Mouse (Mus musculus) lung, embryonic 15.5 days (tissue): Measurements from ENCODE around the gene Rgs3. TPM values are rescaled to one million over a fixed set of nuclear protein-coding genes. Genes with fewer than 3 reads are reported as not detected.

Experiments
- ATAC-seq: fragments of 200-750 bp; cut with Nextera tagmentation; 2 replicates; pipeline ENCODE4 v1.8.0; 2017; ENCODE audit warnings: moderate number of reproducible peaks, borderline replicate concordance; ENCODE audit not compliant: low FRiP score, low TSS enrichment; ENCODE audit errors: extremely low read depth
- H3K27ac ChIP-seq: fragments of 300-500 bp; sonication (generic); 2 replicates; pipeline ENCODE4 v1.5.1; 2015; ENCODE audit warnings: moderate library complexity, mild to moderate bottlenecking, inconsistent platforms
- H3K27me3 ChIP-seq: fragments of 300-500 bp; sonication (generic); 2 replicates; pipeline ENCODE4 v1.6.1; 2015; ENCODE audit warnings: inconsistent platforms
- H3K36me3 ChIP-seq: fragments of 300-500 bp; sonication (generic); 2 replicates; pipeline ENCODE4 v1.6.1; 2015; ENCODE audit warnings: inconsistent platforms
- H3K4me1 ChIP-seq: fragments of 300-500 bp; sonication (generic); 2 replicates; pipeline ENCODE4 v1.6.1; 2015; ENCODE audit warnings: inconsistent platforms
- H3K4me2 ChIP-seq: fragments of 300-500 bp; sonication (generic); 2 replicates; pipeline ENCODE4 v1.6.1; 2015; ENCODE audit warnings: inconsistent platforms, mild to moderate bottlenecking, moderate library complexity
- H3K4me3 ChIP-seq: fragments of 300-500 bp; sonication (generic); 2 replicates; pipeline ENCODE4 v1.5.1; 2015; ENCODE audit warnings: mild to moderate bottlenecking, inconsistent platforms
- H3K9ac ChIP-seq: fragments of 300-500 bp; sonication (generic); 2 replicates; pipeline ENCODE4 v1.6.1; 2015; ENCODE audit warnings: inconsistent platforms
- H3K9me3 ChIP-seq: fragments of 300-500 bp; sonication (generic); 2 replicates; pipeline ENCODE4 v1.6.1; 2016; ENCODE audit warnings: inconsistent platforms
- WGBS: fragments of 180-500 bp; shearing (Covaris S2); methylation state at CpG from one replicate; pipeline ENCODE4 v1.1.7; 2015; 5-methylcytosine and 5-hydroxymethylcytosine counted together
- polyA plus RNA-seq: library from polyadenylated mRNA; unstranded; fragments of >200 nt; fragmentation: Nextera tagmentation; extraction: Ambion mirVana; gene quantifications from 2 replicates; pipeline ENCODE4 v1.2.1, GENCODE M21; 2015

Gene Rgs3
- polyA plus RNA-seq, 1 experiment from 2014 or later = 53.5 TPM

DNA sequence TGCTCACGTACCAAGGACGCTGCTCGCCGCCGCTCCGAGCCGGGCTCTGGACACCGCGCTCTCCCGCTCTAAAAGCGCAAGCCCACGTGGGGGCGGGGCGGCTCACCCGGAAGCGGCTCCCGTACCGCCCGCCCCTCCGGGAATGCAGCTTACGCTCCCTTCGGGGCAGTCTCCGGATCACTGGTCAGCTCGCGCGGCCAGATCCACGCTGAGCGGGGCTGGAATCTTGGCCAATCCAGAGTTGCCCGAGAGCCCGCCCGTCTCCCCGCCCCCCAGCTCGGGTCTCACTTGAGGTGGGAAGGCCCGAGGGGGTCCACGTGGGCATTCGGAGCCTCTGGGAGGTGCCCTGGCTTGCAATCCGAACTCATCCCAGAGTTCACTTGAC, 39.8 kb upstream of the Rgs3 start, which contains the start of gene Alad:
Gene Alad, minus strand, starts transcription at position 70 of the 385 bp plus-strand sequence.
- Histone ChIP-seq H3K27me3 (no peaks in the 10 kb centered on the region), H3K4me2 (peak within 1 kb of the TSS; percentile 75), H3K27ac (peak within 1 kb of the TSS; percentile 89), H3K4me3 (peak within 1 kb of the TSS; percentile 75), H3K9me3 (no peaks in the 10 kb centered on the region), H3K36me3 (peaks cover 21% of the 10 kb centered on the region), H3K9ac (peak within 1 kb of the TSS; percentile 66), H3K4me1 (peaks cover 59% of the 10 kb centered on the region)
- under 1% methylated on average over 37 of the region's 37 CpGs for WGBS
- peak; percentile 85 for ATAC-seq

DNA sequence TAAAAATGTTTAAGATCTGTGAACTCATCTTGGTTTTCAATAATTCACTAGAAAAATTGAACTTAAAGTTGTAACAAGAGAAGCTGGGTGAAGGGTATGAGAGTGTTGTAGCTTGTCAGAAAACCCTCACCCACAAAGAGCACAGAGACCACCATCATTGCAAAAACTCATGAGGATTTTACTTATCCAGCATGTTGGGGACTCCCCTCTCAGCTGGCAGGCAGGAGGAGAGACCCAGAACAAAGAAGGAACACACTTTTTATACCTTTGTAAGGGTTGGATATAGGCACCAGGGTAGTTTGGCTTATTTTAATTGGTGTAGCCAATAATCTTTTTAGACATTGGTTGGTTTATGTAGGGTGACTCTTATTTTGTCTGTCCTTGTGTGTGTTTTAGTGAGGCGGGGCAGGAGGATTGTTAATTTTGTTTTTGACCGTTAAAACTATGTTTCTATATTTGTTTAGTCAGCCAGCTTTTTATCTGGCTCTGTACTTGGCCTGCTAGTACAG, 38.7 kb upstream of the Rgs3 start:
- Histone ChIP-seq H3K4me1 (peaks cover 48% of the 10 kb centered on the region), H3K4me2 (no peak overlapping the region; the same call in 1 of the 2 replicates), H3K36me3 (peaks cover 21% of the 10 kb centered on the region), H3K27me3 (no peaks in the 10 kb centered on the region), H3K9me3 (no peaks in the 10 kb centered on the region), H3K27ac (no peak overlapping the region), H3K9ac (no peak overlapping the region), H3K4me3 (no peak overlapping the region)
- 74% methylated on average over 2 of the region's 2 CpGs for WGBS
- ATAC-seq = no peak

GRCm38 (mm10) chr4:62524651-62525488, 34.8 kb upstream of the Rgs3 start, which contains the start of the genes Pole3 and 4933430I17Rik:
TSS of gene Pole3 (minus strand) at chr4:62525068.
TSS of gene 4933430I17Rik (plus strand) at chr4:62525369.
- peak; percentile 98 for ATAC-seq
- Histone ChIP-seq H3K4me2 (peak within 1 kb of the TSS; percentile 87), H3K27ac (peak within 1 kb of the TSS; percentile 98), H3K36me3 (peaks cover 21% of the 10 kb centered on the region), H3K4me1 (peaks cover 14% of the 10 kb centered on the region), H3K4me3 (peak within 1 kb of the TSS; percentile 73), H3K9ac (peak within 1 kb of the TSS; percentile 71), H3K9me3 (no peaks in the 10 kb centered on the region), H3K27me3 (no peaks in the 10 kb centered on the region)
- under 1% methylated on average over 59 of the region's 59 CpGs for WGBS

- 0% methylated on average over 10 of the region's 10 CpGs for WGBS
- no peaks in the 10 kb centered on the region for H3K9me3 ChIP-seq
- H3K4me2 ChIP-seq = peak overlapping the region; percentile 52
- H3K4me3 ChIP-seq = peak overlapping the region; percentile 73
- H3K9ac ChIP-seq = peak overlapping the region; percentile 42; the same call in 1 of the 2 replicates
- H3K27me3 ChIP-seq = no peaks in the 10 kb centered on the region
- ATAC-seq = no peak
- H3K36me3 ChIP-seq = peaks cover 21% of the 10 kb centered on the region
- peaks cover 14% of the 10 kb centered on the region for H3K4me1 ChIP-seq
- H3K27ac ChIP-seq = no peak overlapping the region
Measured at GRCm38 (mm10) chr4:62525489-62525811, 34.2 kb upstream of the Rgs3 start.

GRCm38 (mm10) chr4:62526256-62526655, 33.4 kb upstream of the Rgs3 start:
- WGBS = 55% methylated on average over 2 of the region's 2 CpGs
- Histone ChIP-seq H3K27me3 (no peaks in the 10 kb centered on the region), H3K27ac (no peak overlapping the region), H3K4me2 (no peak overlapping the region), H3K36me3 (peaks cover 21% of the 10 kb centered on the region), H3K4me3 (no peak overlapping the region), H3K4me1 (peaks cover 21% of the 10 kb centered on the region), H3K9me3 (no peaks in the 10 kb centered on the region), H3K9ac (no peak overlapping the region)
- no peak for ATAC-seq

DNA sequence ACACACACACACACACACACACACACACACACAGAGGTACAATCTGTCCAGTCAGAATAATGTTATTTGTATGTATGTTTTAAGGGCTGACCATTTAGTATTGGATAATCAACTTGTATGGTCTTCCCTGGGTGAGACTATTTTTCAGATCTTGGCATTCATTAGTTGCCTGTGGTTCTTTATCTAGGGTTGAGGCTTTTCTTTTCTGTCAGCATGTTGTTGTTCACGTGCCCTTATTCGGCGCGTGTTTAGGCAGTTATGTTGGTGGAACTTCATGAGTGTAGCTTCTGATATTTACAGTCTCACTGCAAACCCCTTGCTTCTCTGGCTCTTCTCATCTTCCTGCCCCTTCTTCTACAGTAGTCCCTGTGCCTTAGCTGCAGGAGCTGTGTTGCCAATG, 32.0 kb upstream of the Rgs3 start:
- H3K4me2 ChIP-seq = no peak overlapping the region
- H3K9me3 ChIP-seq = no peaks in the 10 kb centered on the region
- H3K9ac ChIP-seq = no peak overlapping the region
- peaks cover 21% of the 10 kb centered on the region for H3K4me1 ChIP-seq
- WGBS = 84% methylated on average over 4 of the region's 4 CpGs
- no peak overlapping the region for H3K4me3 ChIP-seq
- no peak overlapping the region for H3K27ac ChIP-seq
- H3K27me3 ChIP-seq = no peaks in the 10 kb centered on the region
- ATAC-seq = no peak
- H3K36me3 ChIP-seq = peaks cover 12% of the 10 kb centered on the region

- no peak overlapping the region for H3K4me3 ChIP-seq
- H3K27me3 ChIP-seq = no peaks in the 10 kb centered on the region
- no peaks in the 10 kb centered on the region for H3K36me3 ChIP-seq
- no peaks in the 10 kb centered on the region for H3K9me3 ChIP-seq
- no peak overlapping the region for H3K4me2 ChIP-seq
- peaks cover 7% of the 10 kb centered on the region for H3K4me1 ChIP-seq
- no peak overlapping the region for H3K27ac ChIP-seq
- H3K9ac ChIP-seq = no peak overlapping the region
- ATAC-seq = no peak
- WGBS = 77% methylated on average over 6 of the region's 6 CpGs
Measured at GRCm38 (mm10) chr4:62533729-62534128, 25.9 kb upstream of the Rgs3 start.

- 78% methylated on average over 3 of the region's 3 CpGs for WGBS
Measured at GRCm38 (mm10) chr4:62541802-62542201, 17.8 kb upstream of the Rgs3 start.

GRCm38 (mm10) chr4:62543782-62544181, 15.9 kb upstream of the Rgs3 start:
- Histone ChIP-seq H3K4me1 (no peaks in the 10 kb centered on the region), H3K4me3 (no peak overlapping the region), H3K9ac (no peak overlapping the region), H3K27ac (no peak overlapping the region), H3K4me2 (no peak overlapping the region), H3K27me3 (no peaks in the 10 kb centered on the region), H3K9me3 (no peaks in the 10 kb centered on the region), H3K36me3 (no peaks in the 10 kb centered on the region)
- 79% methylated on average over 6 of the region's 6 CpGs for WGBS
- ATAC-seq = no peak

More at GRCm38 (mm10) chr4:62541802-62542201, 17.8 kb upstream of the Rgs3 start:
- Histone ChIP-seq H3K36me3 (no peaks in the 10 kb centered on the region), H3K27ac (no peak overlapping the region), H3K27me3 (no peaks in the 10 kb centered on the region), H3K9me3 (no peaks in the 10 kb centered on the region), H3K9ac (no peak overlapping the region), H3K4me2 (no peak overlapping the region), H3K4me3 (no peak overlapping the region), H3K4me1 (no peaks in the 10 kb centered on the region)
- ATAC-seq = no peak

- Histone ChIP-seq H3K4me3 (no peak overlapping the region), H3K27me3 (no peaks in the 10 kb centered on the region), H3K4me1 (no peaks in the 10 kb centered on the region), H3K36me3 (no peaks in the 10 kb centered on the region), H3K4me2 (no peak overlapping the region), H3K27ac (no peak overlapping the region), H3K9me3 (no peaks in the 10 kb centered on the region), H3K9ac (no peak overlapping the region)
- ATAC-seq = no peak
Measured at GRCm38 (mm10) chr4:62544801-62545200, 14.8 kb upstream of the Rgs3 start.

DNA sequence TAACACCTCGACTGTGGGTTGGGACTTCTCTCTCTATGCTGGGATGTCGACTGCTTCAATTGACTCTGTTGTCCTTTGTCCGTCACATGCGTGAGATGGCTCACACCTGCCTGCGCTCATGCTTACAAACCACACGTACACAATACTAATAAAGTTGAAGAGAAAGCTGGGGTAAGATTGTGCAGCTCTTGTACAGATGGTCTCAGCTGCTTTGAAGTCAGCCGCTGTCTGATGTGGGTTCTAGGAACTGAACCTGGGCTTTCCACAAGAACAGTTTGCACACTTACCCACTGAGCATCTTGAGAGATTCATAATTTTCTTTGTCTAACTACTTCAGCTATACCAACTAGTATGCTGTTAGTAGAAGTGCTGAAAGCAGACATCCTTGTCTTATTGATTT, 7.7 kb upstream of the Rgs3 start:
- no peak overlapping the region for H3K4me2 ChIP-seq
- no peaks in the 10 kb centered on the region for H3K27me3 ChIP-seq
- whole genome bisulfite sequencing = 78% methylated on average over 7 of the region's 7 CpGs
- H3K27ac ChIP-seq = no peak overlapping the region
- ATAC-seq = no peak
- H3K36me3 ChIP-seq = no peaks in the 10 kb centered on the region
- H3K9ac ChIP-seq = no peak overlapping the region
- H3K4me1 ChIP-seq = no peaks in the 10 kb centered on the region
- H3K9me3 ChIP-seq = no peaks in the 10 kb centered on the region
- no peak overlapping the region for H3K4me3 ChIP-seq

DNA sequence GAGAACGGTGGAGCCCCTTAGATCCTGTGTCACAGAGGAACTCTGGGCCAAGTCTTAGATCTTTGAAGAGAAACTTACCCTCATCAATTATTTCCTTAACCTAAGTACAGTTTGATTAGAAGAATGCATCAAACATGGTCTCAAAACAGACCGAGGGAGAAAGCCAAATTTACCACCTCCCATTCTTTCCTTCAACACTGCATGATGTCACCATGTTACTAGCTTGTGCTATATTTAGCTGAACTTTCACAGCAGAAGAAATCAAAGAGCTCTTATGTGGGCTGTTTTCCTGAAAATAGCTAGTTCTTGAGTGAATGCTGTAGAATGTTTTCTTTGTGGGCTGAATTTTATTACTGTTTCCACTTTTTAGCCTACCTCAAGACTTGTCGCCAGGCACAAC, 2.2 kb upstream of the Rgs3 start:
- Histone ChIP-seq H3K4me1 (no peaks in the 10 kb centered on the region), H3K36me3 (no peaks in the 10 kb centered on the region), H3K9ac (no peak overlapping the region), H3K27me3 (no peaks in the 10 kb centered on the region), H3K9me3 (no peaks in the 10 kb centered on the region), H3K27ac (no peak overlapping the region), H3K4me2 (no peak overlapping the region), H3K4me3 (no peak overlapping the region)
- no peak for ATAC-seq
- WGBS = 53% methylated on average over 3 of the region's 3 CpGs
